Mouse (Mus musculus): Measurements from ENCODE around the gene Rcc1. TPM values are rescaled to one million over a fixed set of nuclear protein-coding genes. Genes with fewer than 3 reads are reported as not detected.

Rcc1 gene
- total RNA-seq, 1 experiment from 2014 or later = 46.6 TPM

DNA sequence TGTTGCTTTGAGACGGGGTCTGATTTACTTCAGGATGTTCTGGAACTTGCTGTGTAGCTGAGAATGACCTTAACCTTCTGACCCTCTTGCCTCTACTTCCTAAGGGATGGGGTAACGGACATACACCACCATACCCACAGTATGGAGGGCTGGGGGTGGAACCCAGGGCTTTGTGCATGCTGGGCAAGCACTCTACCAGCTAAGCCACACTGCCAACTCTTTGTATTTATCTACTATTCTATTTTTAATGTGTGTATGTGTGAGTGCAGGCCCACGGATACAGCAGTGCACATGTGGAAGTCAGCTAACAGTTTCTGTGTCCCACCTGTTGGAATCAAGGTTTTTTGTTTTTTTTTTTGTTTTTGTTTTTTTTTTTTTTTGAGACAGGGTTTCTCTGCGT is 6.1 kb upstream of the Rcc1 start:
- no peak for ATAC-seq (replicated peaks; ENCODE audit: low read depth, poor library complexity, severe bottlenecking)

DNA sequence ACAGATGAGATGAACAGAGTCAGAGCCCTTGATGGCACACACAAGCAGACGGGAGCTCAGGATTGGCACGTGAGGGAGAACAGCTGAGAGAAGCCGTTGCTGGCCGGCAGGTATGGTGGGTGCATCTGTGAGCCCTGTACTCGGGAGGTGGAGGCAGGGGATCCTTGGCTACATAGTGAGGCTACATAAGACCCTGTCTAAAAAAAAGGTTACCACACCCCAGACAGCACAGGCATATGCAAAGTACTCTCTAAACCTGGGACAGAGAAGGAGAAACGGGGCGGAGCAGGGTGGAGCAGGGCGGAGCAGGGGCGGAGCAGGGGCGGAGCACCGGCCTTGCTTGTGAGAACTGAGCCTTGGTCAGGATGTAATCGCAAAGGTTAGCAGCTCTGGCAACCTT is 2.8 kb upstream of the Rcc1 start:
- ATAC-seq (replicated peaks; ENCODE audit: low read depth, poor library complexity, severe bottlenecking) = no peak

DNA sequence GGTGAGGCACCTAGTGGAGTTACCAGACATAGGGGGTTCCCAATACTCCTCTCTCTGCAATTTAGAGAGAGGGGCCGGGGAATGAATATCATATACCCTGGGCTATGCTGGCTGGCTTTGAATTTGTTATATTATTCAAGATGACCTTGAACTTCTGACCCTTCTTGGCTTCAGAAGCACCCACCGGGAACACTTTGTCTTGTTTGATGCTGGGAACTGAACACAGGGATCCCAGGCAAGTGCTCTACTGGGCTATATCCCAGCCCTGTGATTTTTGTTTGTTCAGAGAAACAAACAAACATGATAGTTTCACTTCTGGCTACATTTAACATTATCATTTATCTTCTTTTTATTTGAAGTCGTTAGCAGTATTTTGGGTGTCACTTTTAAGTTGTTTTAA is 2.0 kb upstream of the Rcc1 start:
- no peak for ATAC-seq (replicated peaks; ENCODE audit: low read depth, poor library complexity, severe bottlenecking)

DNA sequence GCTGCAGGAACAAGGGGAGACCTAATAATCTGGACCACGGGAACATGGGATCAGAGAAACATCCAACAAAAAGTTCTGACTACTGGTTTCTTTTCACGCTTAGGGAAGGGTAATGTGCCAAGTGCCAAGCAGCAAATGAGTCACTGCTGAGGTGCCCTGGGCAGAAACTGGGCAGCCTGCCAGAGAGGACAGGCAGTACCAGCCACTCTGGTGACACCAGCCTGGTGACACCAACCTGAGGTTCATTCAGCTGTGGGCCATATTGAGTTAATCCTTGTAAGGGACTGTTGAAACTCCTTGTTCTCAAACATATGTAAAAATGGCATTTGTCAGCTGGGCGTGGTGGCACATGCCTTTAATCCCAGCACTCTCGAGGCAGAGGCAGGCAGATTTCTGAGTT is 1.2 kb upstream of the Rcc1 start:
- no peak for ATAC-seq (replicated peaks; ENCODE audit: low read depth, poor library complexity, severe bottlenecking)

DNA sequence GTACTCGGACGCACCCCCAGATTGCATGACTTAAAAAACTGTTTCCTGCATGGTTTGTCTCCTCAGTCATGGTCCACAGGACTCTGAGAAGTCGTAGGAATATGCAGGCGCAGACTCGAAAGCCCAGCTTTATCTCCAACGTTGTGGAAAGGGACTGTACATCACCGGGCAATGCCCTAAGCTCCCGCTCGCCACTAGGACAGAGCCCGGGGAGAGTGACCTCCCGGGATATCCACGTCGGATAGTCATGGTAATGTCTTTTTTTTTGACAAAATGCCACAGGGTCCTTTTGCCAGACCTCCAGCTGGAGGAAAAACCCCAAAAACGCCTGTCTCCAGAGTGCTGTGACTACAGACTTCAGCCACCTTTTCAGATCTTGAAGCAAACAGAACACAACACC is 666 bp downstream of the Rcc1 start:
- no peak for ATAC-seq (replicated peaks; ENCODE audit: low read depth, poor library complexity, severe bottlenecking)

DNA sequence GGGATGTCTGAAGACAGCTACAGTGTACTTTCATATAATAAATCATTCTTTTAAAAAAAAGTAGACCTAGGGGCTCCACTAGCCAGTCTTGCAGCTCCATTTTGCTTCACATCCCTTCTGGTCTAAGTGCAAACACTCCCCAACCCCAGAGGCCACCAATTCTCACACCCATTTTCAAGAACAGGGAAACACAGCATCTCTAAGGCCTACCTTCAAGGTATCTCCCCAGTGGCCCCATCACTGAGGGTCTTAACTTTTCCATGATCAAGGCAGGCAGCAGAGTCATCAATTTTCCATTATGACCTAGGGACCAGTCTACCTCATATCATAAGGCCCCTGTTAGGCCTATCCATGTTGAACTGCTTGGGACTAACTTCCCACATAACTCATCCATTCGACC is 2.0 kb downstream of the Rcc1 start:
- ATAC-seq (replicated peaks; ENCODE audit: low read depth, poor library complexity, severe bottlenecking) = no peak

DNA sequence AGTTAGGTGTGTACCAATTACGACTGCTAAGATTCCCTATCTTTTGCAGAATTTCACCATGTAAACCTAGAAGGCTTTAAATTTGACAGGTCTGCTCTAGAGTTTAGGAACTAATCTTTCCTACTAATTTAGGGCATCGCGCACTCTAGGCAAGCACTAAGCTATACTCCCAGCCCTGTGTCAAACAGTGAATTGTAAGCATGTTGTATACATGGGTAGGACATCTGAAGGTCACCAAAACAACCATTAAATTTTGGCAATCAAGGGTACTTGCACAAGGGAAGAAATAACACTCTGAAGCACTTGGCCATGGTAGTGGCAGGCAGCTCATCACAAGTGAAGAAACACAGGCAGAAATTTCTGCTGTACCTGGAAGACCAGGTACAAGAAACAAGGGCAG is 2.6 kb downstream of the Rcc1 start:
- ATAC-seq (replicated peaks; ENCODE audit: low read depth, poor library complexity, severe bottlenecking) = no peak

DNA sequence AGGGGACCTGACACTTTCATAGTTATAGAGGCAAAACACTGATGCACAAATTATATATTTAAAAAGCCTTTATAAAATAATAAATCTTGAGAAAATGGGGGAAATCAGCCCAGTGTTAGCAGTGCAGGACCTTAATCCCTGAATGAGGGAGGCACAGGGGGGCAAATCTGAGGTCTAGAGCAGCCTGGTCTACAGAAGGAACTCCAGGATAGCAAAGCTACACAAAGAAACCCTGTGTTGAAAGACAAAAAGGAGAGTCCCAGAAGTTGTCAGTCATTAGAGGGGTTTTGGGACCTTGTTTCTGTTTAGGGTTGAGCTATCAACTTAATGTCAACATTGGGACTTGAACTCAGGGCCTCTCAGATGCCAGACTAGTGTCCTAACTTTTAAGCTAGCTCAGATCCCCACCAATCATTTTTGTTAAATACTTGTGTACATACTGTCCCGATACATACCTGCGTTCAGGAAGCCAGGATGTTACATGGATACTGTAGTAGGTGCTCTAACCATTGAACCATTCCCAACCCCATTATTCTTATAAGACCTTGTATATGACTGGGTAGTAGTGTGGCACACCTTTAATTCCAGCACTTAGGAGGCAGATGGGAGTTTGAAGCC is 3.2 kb downstream of the Rcc1 start:
- ATAC-seq (replicated peaks; ENCODE audit: low read depth, poor library complexity, severe bottlenecking) = no peak

DNA sequence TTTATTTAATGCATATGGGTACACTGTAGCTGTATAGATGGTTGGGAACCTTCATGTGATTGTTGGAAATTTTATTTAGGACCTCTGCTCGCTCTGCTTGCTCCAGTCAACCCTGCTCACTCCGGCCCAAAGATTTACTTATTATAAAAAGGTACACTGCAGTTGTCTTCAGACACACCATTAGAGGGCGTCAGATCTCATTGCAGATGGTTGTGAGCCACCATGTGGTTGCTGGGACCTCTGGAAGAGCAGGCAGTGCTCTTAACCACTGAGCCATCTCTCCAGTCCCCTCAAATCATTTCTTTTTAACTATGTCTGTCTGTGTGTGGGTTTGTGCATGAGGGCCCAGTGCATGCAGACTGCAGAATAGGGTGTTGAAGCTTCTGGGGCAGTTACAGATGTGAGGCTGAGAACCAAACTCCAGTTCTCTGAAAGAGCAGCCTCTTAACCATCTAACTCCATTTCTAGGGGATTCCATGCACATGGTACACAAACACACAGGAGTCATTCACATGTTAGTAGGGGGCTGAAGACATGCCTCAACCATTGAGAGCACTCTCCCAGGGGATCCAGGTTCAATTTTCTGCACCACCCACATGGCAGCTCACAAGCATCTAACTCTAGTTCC is 3.8 kb downstream of the Rcc1 start:
- no peak for ATAC-seq (replicated peaks; ENCODE audit: low read depth, poor library complexity, severe bottlenecking)

DNA sequence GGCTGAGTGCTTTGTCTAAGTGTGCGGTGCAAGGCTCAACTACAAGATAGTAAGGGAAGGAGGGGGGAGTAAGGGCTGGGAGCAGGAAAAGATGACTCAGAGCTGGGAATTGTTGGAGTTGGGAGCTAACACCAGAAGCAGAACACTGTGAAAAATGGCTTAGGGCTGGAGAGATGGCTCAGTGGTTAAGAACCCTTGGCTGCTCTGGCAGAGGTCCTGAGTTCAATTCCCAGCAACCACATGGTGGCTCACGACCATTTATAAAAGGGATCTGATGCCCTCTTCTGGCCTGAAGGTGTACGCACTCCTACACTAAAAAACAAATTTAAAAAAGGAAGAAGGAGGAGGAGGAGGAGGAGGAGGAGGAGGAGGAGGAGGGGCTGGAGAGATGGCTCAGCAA is 6.7 kb downstream of the Rcc1 start:
- ATAC-seq (replicated peaks; ENCODE audit: low read depth, poor library complexity, severe bottlenecking) = no peak

DNA sequence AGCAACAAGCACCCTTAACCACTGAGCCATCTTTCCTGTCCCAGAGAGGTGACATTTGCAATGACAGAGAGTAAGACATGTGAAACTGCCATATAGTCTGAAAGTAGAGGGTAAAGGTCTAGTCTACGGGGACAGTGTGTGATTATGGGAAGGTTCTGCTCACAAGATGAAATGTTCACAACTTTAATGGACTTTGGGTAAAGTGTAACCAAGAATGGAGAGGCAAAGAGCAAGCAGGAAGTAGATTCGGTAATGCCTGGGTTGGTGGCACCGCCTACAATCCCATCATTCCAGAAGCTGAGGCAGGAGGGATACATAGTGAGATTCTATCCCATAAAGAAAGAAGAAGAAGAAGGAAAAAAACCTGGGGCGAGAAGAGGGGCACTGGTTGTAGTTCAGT is 7.1 kb downstream of the Rcc1 start:
- ATAC-seq (replicated peaks; ENCODE audit: low read depth, poor library complexity, severe bottlenecking) = no peak

DNA sequence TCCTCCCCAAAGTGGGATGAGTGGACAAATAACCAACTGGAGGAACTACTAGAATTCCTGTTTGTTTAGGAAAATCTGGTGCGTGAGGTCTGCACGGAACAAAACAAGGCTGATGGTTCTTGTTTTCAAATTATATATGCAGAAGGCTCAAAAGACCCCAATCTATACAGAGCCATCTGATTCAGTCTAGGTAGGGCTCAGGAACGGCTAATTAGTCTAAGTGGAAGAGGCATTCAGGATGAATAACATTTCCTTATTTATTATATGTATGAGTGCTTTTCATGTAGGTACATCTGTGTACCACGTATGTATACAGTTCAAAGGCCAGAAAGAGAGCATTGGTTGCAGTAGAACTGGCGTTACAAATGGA is 7.6 kb downstream of the Rcc1 start:
- 0 out of 2 replicates have a peak, but pooled peaks have one; percentile 2 for ATAC-seq (replicated peaks; ENCODE audit: low read depth, poor library complexity, severe bottlenecking)

DNA sequence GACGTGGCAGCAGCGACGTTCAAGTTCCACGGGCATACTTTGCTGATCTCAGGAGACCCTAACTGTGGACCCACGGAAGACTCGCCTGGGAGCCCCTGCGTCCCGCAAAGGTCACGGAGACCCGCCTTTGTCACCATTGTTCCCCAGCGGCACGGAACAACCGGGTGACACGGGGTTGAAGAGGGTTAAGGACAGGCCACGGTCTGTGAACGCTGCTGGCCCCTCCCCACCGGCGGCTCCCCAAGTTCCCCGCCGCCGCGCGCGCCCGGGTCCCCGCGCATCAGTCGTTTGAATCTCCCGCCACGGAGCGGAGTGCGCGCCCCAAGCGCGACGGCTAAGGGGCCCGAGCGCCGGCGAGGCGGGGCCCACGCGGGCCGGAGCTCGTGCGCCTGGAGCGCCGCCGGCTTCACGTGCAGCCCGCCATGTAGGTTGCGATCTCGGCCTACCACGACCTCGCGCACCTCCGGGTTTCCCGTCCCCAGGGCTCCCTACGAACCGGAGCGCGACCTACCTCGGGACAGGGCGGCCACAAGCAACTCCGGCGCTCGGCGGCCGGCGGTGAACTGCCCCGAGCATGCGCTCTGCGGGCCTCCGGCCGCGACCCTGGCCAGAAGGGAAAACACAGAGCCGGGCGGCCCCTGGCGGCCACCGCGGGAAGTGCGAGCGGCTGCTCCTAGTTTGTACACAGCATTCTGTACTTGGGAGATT is 8.1 kb downstream of the Rcc1 start:
- ATAC-seq (replicated peaks; ENCODE audit: low read depth, poor library complexity, severe bottlenecking) = peak; percentile 83

DNA sequence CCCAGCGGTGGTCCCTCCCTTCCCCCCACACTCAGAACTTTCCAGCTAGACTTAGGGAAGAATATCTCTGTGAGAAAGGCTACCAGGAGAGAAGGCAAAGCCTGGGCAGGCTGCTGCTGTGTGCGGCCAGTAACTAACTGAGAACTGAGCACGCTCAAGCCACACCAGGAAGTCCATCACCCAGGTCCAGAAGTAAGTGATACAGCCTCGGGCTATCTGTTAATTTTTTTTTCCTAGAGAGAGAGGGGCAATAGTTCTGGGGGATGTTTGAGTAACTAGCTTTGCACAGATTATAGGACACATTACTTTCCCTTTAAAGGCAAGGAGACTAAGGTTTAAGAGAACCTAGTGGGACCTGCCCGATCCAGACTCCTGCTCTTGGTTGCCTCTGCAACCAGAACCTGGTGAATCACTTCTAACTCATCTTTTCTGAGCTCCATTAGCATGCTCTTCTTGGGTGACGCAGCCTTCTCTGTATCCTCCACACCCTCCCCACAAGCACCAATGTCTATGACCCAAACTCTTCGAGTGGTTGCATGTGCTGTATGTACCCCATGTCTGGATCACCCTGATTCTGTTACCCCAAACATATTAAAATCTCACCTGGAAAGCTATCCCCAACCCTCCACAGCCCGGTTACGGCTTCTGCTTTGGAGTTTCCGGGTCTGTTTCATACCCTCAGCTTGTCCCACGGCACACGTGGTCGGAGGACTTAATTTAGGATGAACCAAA is 8.8 kb downstream of the Rcc1 start:
- ATAC-seq (replicated peaks; ENCODE audit: low read depth, poor library complexity, severe bottlenecking) = peak; percentile 26

DNA sequence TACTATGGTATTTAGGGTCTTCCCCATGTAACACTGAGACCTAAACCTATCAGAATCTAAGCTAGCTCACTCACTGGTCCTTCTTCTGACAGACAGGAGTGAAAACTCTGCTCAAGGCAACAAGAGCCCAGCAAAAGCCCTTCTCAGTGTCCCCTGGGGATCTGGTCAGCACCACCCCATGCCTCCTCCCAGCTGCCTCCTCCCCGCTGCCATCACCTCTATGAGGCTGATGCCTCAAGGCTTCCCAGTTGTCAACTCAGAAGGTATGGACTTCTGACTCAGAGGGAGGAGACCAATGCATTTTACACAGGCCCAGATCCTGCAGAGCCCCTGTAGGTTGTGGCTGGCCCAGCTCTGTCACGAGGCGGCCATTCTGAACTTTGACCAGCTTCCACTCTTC is 12.0 kb downstream of the Rcc1 start:
- no peak for ATAC-seq (replicated peaks; ENCODE audit: low read depth, poor library complexity, severe bottlenecking)

DNA sequence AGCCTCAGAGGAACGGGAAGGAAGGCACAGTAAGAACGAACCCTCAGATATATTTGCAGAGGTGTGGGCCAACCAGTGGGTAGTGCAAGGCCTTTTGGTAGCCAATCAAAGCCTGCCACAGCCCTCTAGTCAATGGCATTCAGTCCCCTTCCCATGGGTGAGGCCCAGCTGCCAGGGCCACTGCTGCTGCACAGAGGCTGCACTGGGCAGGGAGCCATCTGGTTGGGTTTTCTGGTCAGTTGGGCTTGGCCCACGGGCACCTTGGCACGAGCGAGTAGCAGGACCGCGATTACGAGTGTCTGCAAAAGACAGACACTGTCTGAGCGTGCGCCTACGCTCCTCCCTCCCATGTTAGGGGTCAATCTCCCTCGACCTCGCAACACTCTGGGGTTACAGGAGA is 14.5 kb downstream of the Rcc1 start:
- ATAC-seq (replicated peaks; ENCODE audit: low read depth, poor library complexity, severe bottlenecking) = no peak

DNA sequence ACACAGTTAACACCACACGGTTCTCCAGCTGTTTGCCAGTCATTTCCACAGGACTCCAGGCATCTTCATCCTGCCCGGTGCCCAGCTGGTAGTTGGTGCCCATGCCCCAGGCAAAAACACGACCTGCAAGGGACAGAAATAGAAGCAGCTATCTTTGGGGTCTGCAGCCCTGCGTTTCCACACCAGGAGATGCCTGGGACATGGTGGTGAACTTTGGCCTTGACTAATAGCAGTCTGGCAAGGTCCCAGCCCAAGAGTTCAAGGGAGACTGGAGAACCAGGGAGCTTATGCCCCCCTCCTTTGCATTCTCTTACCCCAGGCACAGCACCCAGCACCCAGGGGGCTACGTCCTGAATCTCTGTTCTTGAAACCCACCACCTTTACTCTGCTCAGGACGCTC is 20.5 kb downstream of the Rcc1 start:
- ATAC-seq (replicated peaks; ENCODE audit: low read depth, poor library complexity, severe bottlenecking) = no peak

DNA sequence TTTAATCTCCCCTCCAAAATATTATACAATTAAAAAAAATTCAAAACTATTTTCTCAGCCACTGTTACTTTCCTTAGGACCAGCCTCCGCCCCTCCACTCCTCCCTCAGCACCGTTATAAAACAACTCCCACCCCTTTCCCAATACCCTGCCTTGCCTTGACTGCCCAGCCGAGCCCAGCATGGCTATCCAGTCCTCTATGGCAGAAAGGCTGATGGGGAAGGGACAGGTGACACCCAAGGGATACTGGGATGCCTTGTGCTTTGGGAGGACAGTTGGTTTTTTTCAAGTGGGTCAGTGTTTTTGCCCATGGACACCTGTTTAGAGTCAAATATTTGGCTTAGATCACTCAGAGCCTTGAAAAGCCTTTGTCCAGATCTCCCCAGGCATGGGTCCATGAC is 21.4 kb downstream of the Rcc1 start:
- ATAC-seq (replicated peaks; ENCODE audit: low read depth, poor library complexity, severe bottlenecking) = no peak

DNA sequence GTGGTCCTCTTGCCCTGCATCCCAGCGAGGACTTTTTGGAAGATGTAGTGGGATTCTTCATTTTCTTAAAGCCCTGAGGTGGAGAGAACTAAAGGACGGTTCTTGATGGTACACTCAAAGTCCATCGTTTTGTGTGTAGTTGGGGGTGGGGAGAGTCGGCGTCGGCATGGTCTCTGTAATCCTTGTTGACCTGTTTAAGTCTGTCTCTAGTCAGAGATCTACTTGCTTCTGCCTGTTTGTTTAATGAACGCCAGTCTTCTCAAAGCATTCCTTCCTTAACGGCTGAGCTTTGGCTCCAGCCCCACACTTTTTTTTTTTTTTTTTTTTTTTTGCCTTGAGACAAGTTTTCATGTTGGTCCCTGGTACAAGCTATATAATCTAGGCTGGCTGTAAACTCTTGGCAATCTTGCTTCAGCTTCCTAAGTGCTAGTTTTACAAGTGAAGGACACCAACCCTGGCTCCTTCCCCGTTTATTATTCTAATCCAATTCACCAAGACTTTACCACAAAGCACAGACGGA is 23.5 kb downstream of the Rcc1 start:
- ATAC-seq (replicated peaks; ENCODE audit: low read depth, poor library complexity, severe bottlenecking) = no peak

DNA sequence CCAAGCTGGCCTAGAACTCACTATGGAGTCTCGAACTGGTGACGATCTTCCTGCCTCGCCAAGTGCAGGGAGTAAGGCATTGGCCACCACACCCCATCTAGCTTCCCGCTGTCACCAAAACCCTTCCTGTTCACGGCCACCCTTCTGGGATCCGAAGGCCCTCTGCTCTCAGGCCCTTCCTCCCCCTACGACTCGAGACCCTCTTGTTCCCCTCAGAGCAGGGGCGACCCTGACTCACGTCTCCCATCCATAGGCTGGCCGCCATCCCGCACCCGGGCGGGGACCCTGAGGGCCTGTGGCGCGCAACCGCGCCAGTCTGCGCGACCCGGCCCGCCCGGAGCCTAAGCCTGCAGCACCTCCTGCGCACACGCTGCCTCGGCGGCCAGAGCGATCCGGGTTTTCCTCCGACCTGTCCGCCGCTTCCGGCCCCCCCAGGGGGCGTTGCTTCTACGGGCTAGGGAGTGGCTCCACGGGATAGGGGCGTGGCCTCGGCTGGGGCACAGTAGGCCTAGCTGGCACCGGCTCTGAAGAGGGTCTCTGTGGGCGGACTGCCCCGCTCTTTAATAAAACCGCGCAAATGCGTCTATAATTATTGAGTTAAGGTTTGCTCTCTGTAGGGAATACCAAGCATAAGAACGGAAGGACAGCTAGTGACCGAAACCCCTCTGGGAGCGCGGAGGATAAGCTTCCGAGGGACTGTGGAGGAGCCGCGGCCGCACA is 24.1 kb downstream of the Rcc1 start, which contains the start of gene Trnau1ap:
Trnau1ap (minus strand) TSS at position 424 of the 720 bp plus-strand sequence.
- ATAC-seq (replicated peaks; ENCODE audit: low read depth, poor library complexity, severe bottlenecking) = peak; percentile 97
